Mouse (Mus musculus): ENCODE measurements around the gene Glt8d2. TPM values are rescaled to one million over a fixed set of nuclear protein-coding genes. Genes with fewer than 3 reads are reported as not detected.

The Glt8d2 gene
- polyA plus RNA-seq, 1 experiment from 2014 or later, result 3.5 TPM

DNA sequence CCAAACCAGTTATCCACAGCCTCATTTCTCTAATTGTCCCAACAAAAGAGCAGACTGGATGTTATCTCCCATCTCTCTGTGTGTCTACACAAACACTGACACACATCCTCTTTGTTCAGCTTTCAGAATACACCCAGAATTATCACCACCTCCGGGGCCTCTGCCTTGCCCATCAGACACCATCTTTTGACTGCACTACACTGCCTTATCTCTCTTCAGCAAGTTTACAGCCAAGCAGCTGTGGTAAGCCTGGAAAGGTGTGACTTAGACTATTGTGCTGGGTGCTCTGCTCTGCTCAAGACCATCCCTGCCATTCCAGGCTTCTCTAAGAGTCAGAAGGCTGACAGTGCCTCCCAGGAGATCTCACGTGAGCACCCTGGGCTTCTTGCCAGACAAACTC is 5.0 kb downstream of the Glt8d2 start:
- H3K9ac ChIP-seq (ENCODE audit: low read length), result no peak overlapping the region
- peaks cover 4 to 10% of the 10 kb centered on the region in 2 experiments for H3K4me1 ChIP-seq (ENCODE audit: control insufficient read depth in 2 of 2, insufficient read depth in 2 of 2, low read length in 2 of 2)
- H3K4me2 ChIP-seq (ENCODE audit: low read length), result no peak overlapping the region
- no peaks in the 10 kb centered on the region for H3K36me3 ChIP-seq (ENCODE audit: control insufficient read depth, insufficient read depth, low read length)
- no peak overlapping the region for H3K4me3 ChIP-seq (ENCODE audit: control insufficient read depth in 1 of 2, insufficient read depth in 1 of 2, low read depth in 1 of 2, low read length in 2 of 2)
- no peak overlapping the region for H3K27ac ChIP-seq (replicated peaks in 1 of 2; ENCODE audit: control insufficient read depth in 1 of 2, insufficient read depth in 1 of 2, low read depth in 2 of 2, low read length in 2 of 2)
- WGBS, result 31% methylated on average over 2 of the region's 2 CpGs
- ATAC-seq (ENCODE audit: insufficient number of reproducible peaks, insufficient read depth, low FRiP score, low read depth), result no peak
- no peaks in the 10 kb centered on the region for H3K27me3 ChIP-seq (ENCODE audit: control insufficient read depth, insufficient read depth, low read length)
- H3K9me3 ChIP-seq (ENCODE audit: control insufficient read depth, low read length), result no peaks in the 10 kb centered on the region; the same call in 1 of the 2 replicates

- Histone ChIP-seq H3K4me2 (ENCODE audit: low read length) (no peak overlapping the region), H3K9ac (ENCODE audit: low read length) (no peak overlapping the region), H3K27ac (replicated peaks in 1 of 2; ENCODE audit: control insufficient read depth in 1 of 2, insufficient read depth in 1 of 2, low read depth in 2 of 2, low read length in 2 of 2) (no peak overlapping the region), H3K4me1 (ENCODE audit: control insufficient read depth in 2 of 2, insufficient read depth in 2 of 2, low read length in 2 of 2) (no peaks in the 10 kb centered on the region), H3K36me3 (ENCODE audit: control insufficient read depth, insufficient read depth, low read length) (no peaks in the 10 kb centered on the region), H3K9me3 (ENCODE audit: control insufficient read depth, low read length) (no peaks in the 10 kb centered on the region; the same call in 1 of the 2 replicates), H3K27me3 (ENCODE audit: control insufficient read depth, insufficient read depth, low read length) (no peaks in the 10 kb centered on the region), H3K4me3 (ENCODE audit: control insufficient read depth in 1 of 2, insufficient read depth in 1 of 2, low read depth in 1 of 2, low read length in 2 of 2) (no peak overlapping the region)
- no peak for ATAC-seq (ENCODE audit: insufficient number of reproducible peaks, insufficient read depth, low FRiP score, low read depth)
- WGBS, result 84% methylated on average over 7 of the region's 7 CpGs
Measured at GRCm38 (mm10) chr10:82681639-82682038, 8.8 kb downstream of the Glt8d2 start.

GRCm38 (mm10) chr10:82680769-82681168 is 9.7 kb downstream of the Glt8d2 start:
- 76% methylated on average over 5 of the region's 5 CpGs for WGBS
- H3K27me3 ChIP-seq (ENCODE audit: control insufficient read depth, insufficient read depth, low read length), result no peaks in the 10 kb centered on the region
- ATAC-seq (ENCODE audit: insufficient number of reproducible peaks, insufficient read depth, low FRiP score, low read depth), result no peak
- no peaks in the 10 kb centered on the region for H3K36me3 ChIP-seq (ENCODE audit: control insufficient read depth, insufficient read depth, low read length)
- H3K27ac ChIP-seq (replicated peaks in 1 of 2; ENCODE audit: control insufficient read depth in 1 of 2, insufficient read depth in 1 of 2, low read depth in 2 of 2, low read length in 2 of 2), result no peak overlapping the region
- H3K4me1 ChIP-seq (ENCODE audit: control insufficient read depth in 2 of 2, insufficient read depth in 2 of 2, low read length in 2 of 2), result no peaks in the 10 kb centered on the region
- H3K9ac ChIP-seq (ENCODE audit: low read length), result no peak overlapping the region
- no peaks in the 10 kb centered on the region; the same call in 1 of the 2 replicates for H3K9me3 ChIP-seq (ENCODE audit: control insufficient read depth, low read length)
- H3K4me3 ChIP-seq (ENCODE audit: control insufficient read depth in 1 of 2, insufficient read depth in 1 of 2, low read depth in 1 of 2, low read length in 2 of 2), result no peak overlapping the region
- H3K4me2 ChIP-seq (ENCODE audit: low read length), result no peak overlapping the region

DNA sequence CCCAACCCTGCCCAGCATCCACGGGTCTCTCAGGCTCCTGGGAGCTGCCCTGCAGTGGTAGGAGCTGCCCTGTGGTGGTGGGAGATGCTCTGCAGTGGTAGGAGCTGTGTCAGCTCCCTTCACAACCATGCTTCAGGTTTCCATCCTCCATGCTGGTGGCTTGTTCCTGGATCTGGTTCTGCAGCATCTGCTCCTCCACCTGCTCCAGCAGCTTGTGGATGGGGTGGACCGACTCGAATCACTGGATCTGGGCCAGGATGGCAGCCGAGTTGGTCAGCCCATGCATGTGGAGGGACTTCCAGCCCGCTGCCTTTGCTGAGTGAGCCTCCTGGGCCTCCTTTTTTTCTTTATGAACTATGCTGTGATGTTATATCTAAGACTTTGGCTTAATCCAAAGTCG is 13.5 kb downstream of the Glt8d2 start:
- Histone ChIP-seq H3K4me3 (ENCODE audit: control insufficient read depth in 1 of 2, insufficient read depth in 1 of 2, low read depth in 1 of 2, low read length in 2 of 2) (no peak overlapping the region), H3K27me3 (ENCODE audit: control insufficient read depth, insufficient read depth, low read length) (no peaks in the 10 kb centered on the region), H3K9me3 (ENCODE audit: control insufficient read depth, low read length) (no peaks in the 10 kb centered on the region), H3K9ac (ENCODE audit: low read length) (no peak overlapping the region), H3K36me3 (ENCODE audit: control insufficient read depth, insufficient read depth, low read length) (no peaks in the 10 kb centered on the region), H3K4me2 (ENCODE audit: low read length) (no peak overlapping the region), H3K27ac (replicated peaks in 1 of 2; ENCODE audit: control insufficient read depth in 1 of 2, insufficient read depth in 1 of 2, low read depth in 2 of 2, low read length in 2 of 2) (no peak overlapping the region), H3K4me1 (ENCODE audit: control insufficient read depth in 2 of 2, insufficient read depth in 2 of 2, low read length in 2 of 2) (no peaks in the 10 kb centered on the region)
- no peak for ATAC-seq (ENCODE audit: insufficient number of reproducible peaks, insufficient read depth, low FRiP score, low read depth)
- 70% methylated on average over 6 of the region's 6 CpGs for WGBS

GRCm38 (mm10) chr10:82670205-82670604 is 20.2 kb downstream of the Glt8d2 start:
- H3K9ac ChIP-seq (ENCODE audit: low read length), result no peak overlapping the region
- H3K36me3 ChIP-seq (ENCODE audit: control insufficient read depth, insufficient read depth, low read length), result no peaks in the 10 kb centered on the region
- WGBS, result 76% methylated on average over 6 of the region's 6 CpGs
- no peak overlapping the region for H3K4me2 ChIP-seq (ENCODE audit: low read length)
- H3K9me3 ChIP-seq (ENCODE audit: control insufficient read depth, low read length), result no peaks in the 10 kb centered on the region
- ATAC-seq (ENCODE audit: insufficient number of reproducible peaks, insufficient read depth, low FRiP score, low read depth), result no peak
- peaks cover 5% of the 10 kb centered on the region in 2 experiments; a peak in 3 of 4 replicates for H3K4me1 ChIP-seq (ENCODE audit: control insufficient read depth in 2 of 2, insufficient read depth in 2 of 2, low read length in 2 of 2)
- H3K4me3 ChIP-seq (ENCODE audit: control insufficient read depth in 1 of 2, insufficient read depth in 1 of 2, low read depth in 1 of 2, low read length in 2 of 2), result no peak overlapping the region
- no peaks in the 10 kb centered on the region for H3K27me3 ChIP-seq (ENCODE audit: control insufficient read depth, insufficient read depth, low read length)
- no peak overlapping the region for H3K27ac ChIP-seq (replicated peaks in 1 of 2; ENCODE audit: control insufficient read depth in 1 of 2, insufficient read depth in 1 of 2, low read depth in 2 of 2, low read length in 2 of 2)

- Histone ChIP-seq H3K27me3 (ENCODE audit: control insufficient read depth, insufficient read depth, low read length) (no peaks in the 10 kb centered on the region), H3K4me1 (ENCODE audit: control insufficient read depth in 2 of 2, insufficient read depth in 2 of 2, low read length in 2 of 2) (peaks cover 5% of the 10 kb centered on the region in 2 experiments; a peak in 3 of 4 replicates), H3K4me2 (ENCODE audit: low read length) (peak overlapping the region; percentile 63), H3K36me3 (ENCODE audit: control insufficient read depth, insufficient read depth, low read length) (no peaks in the 10 kb centered on the region), H3K9ac (ENCODE audit: low read length) (0 out of 2 replicates have a peak overlapping the region, but pooled peaks have one; percentile 31), H3K27ac (replicated peaks in 1 of 2; ENCODE audit: control insufficient read depth in 1 of 2, insufficient read depth in 1 of 2, low read depth in 2 of 2, low read length in 2 of 2) (0 out of 4 replicates have a peak overlapping the region, but pooled peaks of 1 of the 2 experiments have one; percentile 29), H3K9me3 (ENCODE audit: control insufficient read depth, low read length) (no peaks in the 10 kb centered on the region), H3K4me3 (ENCODE audit: control insufficient read depth in 1 of 2, insufficient read depth in 1 of 2, low read depth in 1 of 2, low read length in 2 of 2) (peak overlapping the region; percentile 19 to 26; a peak in 3 of 4 replicates)
- peak; percentile 85; the same call in 1 of the 2 replicates for ATAC-seq (ENCODE audit: insufficient number of reproducible peaks, insufficient read depth, low FRiP score, low read depth)
- 5% methylated on average over 22 of the region's 22 CpGs for WGBS
Measured at GRCm38 (mm10) chr10:82666436-82667234, 23.8 kb downstream of the Glt8d2 start.

- Histone ChIP-seq H3K27ac (replicated peaks in 1 of 2; ENCODE audit: control insufficient read depth in 1 of 2, insufficient read depth in 1 of 2, low read depth in 2 of 2, low read length in 2 of 2) (no peak overlapping the region), H3K27me3 (ENCODE audit: control insufficient read depth, insufficient read depth, low read length) (no peaks in the 10 kb centered on the region), H3K4me1 (ENCODE audit: control insufficient read depth in 2 of 2, insufficient read depth in 2 of 2, low read length in 2 of 2) (peaks cover 5% of the 10 kb centered on the region in 2 experiments; a peak in 3 of 4 replicates), H3K4me3 (ENCODE audit: control insufficient read depth in 1 of 2, insufficient read depth in 1 of 2, low read depth in 1 of 2, low read length in 2 of 2) (no peak overlapping the region), H3K36me3 (ENCODE audit: control insufficient read depth, insufficient read depth, low read length) (no peaks in the 10 kb centered on the region), H3K9ac (ENCODE audit: low read length) (no peak overlapping the region), H3K4me2 (ENCODE audit: low read length) (peak overlapping the region; percentile 63; the same call in 1 of the 2 replicates), H3K9me3 (ENCODE audit: control insufficient read depth, low read length) (no peaks in the 10 kb centered on the region)
- ATAC-seq (ENCODE audit: insufficient number of reproducible peaks, insufficient read depth, low FRiP score, low read depth), result no peak
- WGBS, result 57% methylated on average over 3 of the region's 3 CpGs
Measured at GRCm38 (mm10) chr10:82665951-82666350, 24.5 kb downstream of the Glt8d2 start.
